Mouse (Mus musculus): ENCODE measurements around the gene Atp6v0e2.

Atp6v0e2 gene

GRCm38 (mm10) chr6:48573981-48574380 is 36.6 kb downstream of the Atp6v0e2 start:
- no peak for DNase-seq (ENCODE audit: low spot score in 2 of 2)

GRCm38 (mm10) chr6:48578736-48579135 is 41.3 kb downstream of the Atp6v0e2 start:
- DNase-seq (ENCODE audit: low spot score in 2 of 2), result no peak

GRCm38 (mm10) chr6:48579215-48579648 is 41.8 kb downstream of the Atp6v0e2 start:
- no peak for DNase-seq (ENCODE audit: low spot score in 2 of 2)

GRCm38 (mm10) chr6:48581257-48581656 is 43.8 kb downstream of the Atp6v0e2 start:
- DNase-seq (ENCODE audit: low spot score in 2 of 2), result no peak

- DNase-seq (ENCODE audit: low spot score in 2 of 2), result peak in 1 of 2 experiments; percentile 28
Measured at GRCm38 (mm10) chr6:48582037-48582436, 44.6 kb downstream of the Atp6v0e2 start.

GRCm38 (mm10) chr6:48589194-48589750 is 51.9 kb downstream of the Atp6v0e2 start, which contains the start of gene Gm45021:
Gm45021 (plus strand) TSS chr6:48589610.
- DNase-seq (ENCODE audit: low spot score in 2 of 2), result no peak
